Comparison of ENCODE assay signal across 10 mouse cellular contexts in the genomic region with DNA sequence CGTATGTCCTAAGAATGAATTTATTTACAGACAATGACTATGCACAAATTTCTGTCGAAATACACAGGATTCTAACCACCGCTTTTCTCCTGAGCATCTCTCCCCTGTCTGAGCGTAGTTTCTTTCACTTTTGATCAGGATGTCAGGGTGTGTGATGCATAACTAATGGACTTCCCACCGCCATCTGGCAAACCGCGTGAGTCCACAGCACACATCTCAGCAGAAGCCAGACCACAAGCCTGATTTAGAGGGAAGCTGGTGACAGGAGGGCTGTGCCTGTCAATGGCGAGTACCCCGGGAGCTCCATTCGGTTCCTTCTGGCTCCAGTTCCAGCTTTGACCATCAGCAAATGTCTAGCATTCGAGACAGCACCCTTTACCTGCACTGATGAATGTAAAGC. TPM values are rescaled to one million over a fixed set of nuclear protein-coding genes. Genes with fewer than 3 reads are reported as not detected.
DNase-seq lines count a peak whose midpoint lies in the region; TF ChIP-seq lines count a peak whose summit lies in the region.
"Had no signal": no experiment of that assay in that cellular context is flagged by ENCODE, and none has a peak within 500 bp of the region (broad histone marks: within the 10 kb centered on the region; RNA-seq: fewer than 3 reads in every experiment).

No protein-coding gene starts in this region.

- no peak for TF ChIP-seq CTCF in CH12.LX (conservative IDR thresholded peaks at IDR 0.05 in 1 of 2, IDR thresholded peaks at IDR 0.05 in 1 of 2; ENCODE audit: low read depth in 2 of 2, low read length in 2 of 2)
- TF ChIP-seq CTCF in kidney, adult 2 months (conservative IDR thresholded peaks at IDR 0.05; ENCODE audit: insufficient read depth, insufficient read length, low read depth, low read length) = no peak

- H3K79me2 ChIP-seq in CH12.LX (replicated peaks; ENCODE audit: control insufficient read depth, extremely low read depth, insufficient read depth, poor library complexity, severe bottlenecking) (0 out of 2 replicates have a peak, but pooled peaks cover 3% of the 10 kb centered on the region), myocyte (ENCODE audit: control insufficient read depth, insufficient read depth) (no peaks in the 10 kb centered on the region)

- intact Hi-C loops in gastrocnemius, postnatal 14 days (cut with DNase I; ENCODE audit: low total_unique reads) = no loop called here

- H3K27me3 ChIP-seq in CH12.LX (replicated peaks) = no peaks in the 10 kb centered on the region
- H3K27me3 ChIP-seq in myocyte (ENCODE audit: control insufficient read depth, insufficient read depth, insufficient read length) = no peaks in the 10 kb centered on the region
- H3K27me3 ChIP-seq in kidney, adult 2 months (replicated peaks; ENCODE audit: control insufficient read depth, insufficient read depth, low read length) = no peaks in the 10 kb centered on the region
- H3K27me3 ChIP-seq: forebrain, embryonic 12.5 days had no signal

- no peaks in the 10 kb centered on the region for H3K9me3 ChIP-seq in CH12.LX (replicated peaks; ENCODE audit: low read length)
- H3K9me3 ChIP-seq: forebrain, embryonic 12.5 days had no signal

- in situ Hi-C loops in CH12.LX (cut with MboI; ENCODE audit: low pct_ligation_motif_present, low pct_unique_long_range_greater_than_20kb, low sequenced_read_pairs) = no loop called here

- peaks cover 7 to 33% of the 10 kb centered on the region in 2 experiments; a peak in 3 of 4 replicates for H3K4me1 ChIP-seq in CH12.LX (ENCODE audit: control insufficient read depth in 1 of 2, insufficient read depth in 2 of 2)
- no peaks in the 10 kb centered on the region for H3K4me1 ChIP-seq in kidney, adult 2 months (ENCODE audit: control insufficient read depth, insufficient read depth, low read length)
- H3K4me1 ChIP-seq: forebrain, embryonic 12.5 days had no signal

- peak; percentile 79 for TF ChIP-seq EP300 in CH12.LX (IDR thresholded peaks at IDR 0.05; ENCODE audit: low read length)

- H3ac ChIP-seq in myocyte (ENCODE audit: control insufficient read depth, insufficient read length) = no peak overlapping the region

- no peak; the same call in 1 of the 2 replicates for TF ChIP-seq RAD21 in CH12.LX (IDR thresholded peaks at IDR 0.05; ENCODE audit: low read depth, low read length)

- dilution Hi-C loops in CH12.LX (cut with MboI; ENCODE audit: extremely low pct_ligation_motif_present, extremely low pct_unique_long_range_greater_than_20kb, low sequenced_read_pairs) = no loop called here

- H3K4me2 ChIP-seq in CH12.LX (ENCODE audit: insufficient read depth, low read depth, poor library complexity, severe bottlenecking) (peak overlapping the region; percentile 86), myocyte (ENCODE audit: low read depth) (peak overlapping the region; percentile 53)
- H3K4me2 ChIP-seq: forebrain, embryonic 12.5 days had no signal

- peak overlapping the region; percentile 61; the same call in 1 of the 2 replicates for H3K9ac ChIP-seq in CH12.LX (ENCODE audit: insufficient read depth, low read depth)
- H3K9ac ChIP-seq: forebrain, embryonic 12.5 days had no signal

- 48% methylated on average over 11 of the region's 11 CpGs for WGBS in kidney, adult 2 months

- TF ChIP-seq POLR2A in CH12.LX (IDR thresholded peaks at IDR 0.05; ENCODE audit: low read depth, low read length) = peak; percentile 60
- no peak for TF ChIP-seq POLR2A in myocyte (IDR thresholded peaks at IDR 0.05; ENCODE audit: insufficient read length, low read depth)
- no peak for TF ChIP-seq POLR2A in kidney, adult 2 months (IDR thresholded peaks at IDR 0.05; ENCODE audit: low read depth, low read length)

- peak overlapping the region; percentile 18 for H3K27ac ChIP-seq in CH12.LX (ENCODE audit: insufficient read depth, low read depth)
- no peak overlapping the region for H3K27ac ChIP-seq in kidney, adult 2 months (ENCODE audit: insufficient read depth, low read depth, low read length)
- H3K27ac ChIP-seq: forebrain, embryonic 12.5 days; macrophage had no signal

- peak overlapping the region; percentile 31 to 55 (median 47) for H3K4me3 ChIP-seq in CH12.LX (replicated peaks in 1 of 3; ENCODE audit: low read depth in 2 of 3, low read length in 2 of 3, poor library complexity in 1 of 3)
- H3K4me3 ChIP-seq in myocyte = no peak overlapping the region
- no peak overlapping the region for H3K4me3 ChIP-seq in kidney, adult 2 months (ENCODE audit: insufficient read depth, low read depth, low read length)
- H3K4me3 ChIP-seq: forebrain, embryonic 12.5 days had no signal

- H3K36me3 ChIP-seq in CH12.LX (replicated peaks in 1 of 2; ENCODE audit: control insufficient read depth in 1 of 2, insufficient read depth in 1 of 2, low read length in 1 of 2) (no peaks in the 10 kb centered on the region), myocyte (ENCODE audit: control insufficient read depth, insufficient read depth) (no peaks in the 10 kb centered on the region)
- no peaks in the 10 kb centered on the region for H3K36me3 ChIP-seq in kidney, adult 2 months (ENCODE audit: control insufficient read depth, insufficient read depth, low read length)
- H3K36me3 ChIP-seq: forebrain, embryonic 12.5 days had no signal

- peak; percentile 40 for DNase-seq in layer of hippocampus, adult 9-11 months
- no peak for DNase-seq in layer of hippocampus, postnatal 10 days (ENCODE audit: low spot score in 2 of 2)
- peak; percentile 92 for DNase-seq in CH12.LX (ENCODE audit: extremely low read depth)
- DNase-seq in cerebellum, adult 9-10 months = peak; percentile 87
- no peak for DNase-seq in kidney, adult 2 months
- no peak for DNase-seq in right cerebral cortex, postnatal 14 days
- DNase-seq in gastrocnemius, postnatal 14 days = no peak

TF ChIP-seq in CH12.LX, 34 proteins besides CTCF, POLR2A, EP300 and RAD21 (continues in another document):
- TF ChIP-seq NELFE (IDR thresholded peaks at IDR 0.05; ENCODE audit: low read depth, low read length) (0 out of 2 replicates have a peak, but pooled peaks have one; percentile 33), USF1 (IDR thresholded peaks at IDR 0.05; ENCODE audit: low read depth, low read length) (no peak), CHD1 (IDR thresholded peaks at IDR 0.05; ENCODE audit: low read depth, low read length) (no peak), PAX5 (IDR thresholded peaks at IDR 0.05; ENCODE audit: low read length) (no peak), CHD2 (IDR thresholded peaks at IDR 0.05; ENCODE audit: low read length) (0 out of 2 replicates have a peak, but pooled peaks have one; percentile 41), JUND (conservative IDR thresholded peaks at IDR 0.05; ENCODE audit: low read depth, low read length) (no peak), BHLHE40 (IDR thresholded peaks at IDR 0.05; ENCODE audit: low read depth, low read length) (peak; percentile 97), SMC3 (IDR thresholded peaks at IDR 0.05; ENCODE audit: low read depth, low read length) (0 out of 2 replicates have a peak, but pooled peaks have one; percentile 24), TBP (conservative IDR thresholded peaks at IDR 0.05; ENCODE audit: low read depth, low read length) (peak; percentile 63; the same call in 1 of the 2 replicates), MAX (IDR thresholded peaks at IDR 0.05; ENCODE audit: low read length) (peak; percentile 78), UBTF (IDR thresholded peaks at IDR 0.05; ENCODE audit: low read depth, low read length) (no peak), TCF12 (IDR thresholded peaks at IDR 0.05; ENCODE audit: low read depth, low read length) (peak; percentile 90), MEF2A (IDR thresholded peaks at IDR 0.05; ENCODE audit: borderline replicate concordance, low read depth, low read length) (peak; percentile 79; the same call in 1 of the 2 replicates), MAZ (IDR thresholded peaks at IDR 0.05; ENCODE audit: low read depth, low read length) (peak; percentile 50; the same call in 1 of the 2 replicates), MYC (IDR thresholded peaks at IDR 0.05; ENCODE audit: low read depth, low read length) (peak; percentile 94), MAFK (IDR thresholded peaks at IDR 0.05; ENCODE audit: insufficient replicate concordance, low read length) (peak; percentile 70; the same call in 1 of the 2 replicates)

TF ChIP-seq in myocyte, 11 proteins besides CTCF, POLR2A, EP300 and RAD21:
- TF ChIP-seq MYOG (IDR thresholded peaks at IDR 0.05; ENCODE audit: control insufficient read depth in 1 of 3, insufficient read depth in 1 of 3, insufficient read length in 2 of 3, low read depth in 2 of 3) = peak in 1 of 3 experiments; percentile 18
- no peak for TF ChIP-seq MAX (IDR thresholded peaks at IDR 0.05; ENCODE audit: low read depth)

RNA-seq across cellular contexts. Expression of gene E2f3, which starts 17.3 kb away (rescaled TPM):
- total RNA-seq in layer of hippocampus, postnatal 10 days (2021) = 10 to 100 TPM; 25.8 to 27.5 TPM
- total RNA-seq in CH12.LX (2012; rRNA removed) (7.6 and 9.4 TPM in 2 replicates), CH12.LX (2014; rRNA removed) (12.9 and 13.2 TPM in 2 replicates)
- polyA plus RNA-seq in CH12.LX (2012; ENCODE audit: insufficient read length, low read depth) (18.2 and 20.7 TPM in 2 replicates), myocyte (2012; fragmentation: generic; extraction: Trizol) (5.6 TPM)
- polyA plus RNA-seq in kidney, adult 2 months (2012; rRNA removed) = 2.1 and 2.2 TPM in 2 replicates
- 10 to 100 TPM in 1 of 2 experiments, 1 to 10 TPM in 1; 7.9 to 11.0 TPM for total RNA-seq in gastrocnemius, postnatal 14 days (2021)

Comparison
In these comparisons a context has a peak if more than half of its experiments do, and no peak if none do; other contexts are left out.
1. DNase-seq: peak in layer of hippocampus, adult 9-11 months (single experiment), CH12.LX (single experiment) and cerebellum, adult 9-10 months (single experiment); none in layer of hippocampus, postnatal 10 days (0 of 2), kidney, adult 2 months (single experiment), right cerebral cortex, postnatal 14 days (single experiment) and gastrocnemius, postnatal 14 days (single experiment).
2. H3K4me3 ChIP-seq: peak in CH12.LX (3 of 3); none in myocyte (single experiment) and kidney, adult 2 months (single experiment).